Mouse (Mus musculus) stomach, postnatal 0 days (tissue): Measurements from ENCODE around the gene Sphk1. TPM values are rescaled to one million over a fixed set of nuclear protein-coding genes. Genes with fewer than 3 reads are reported as not detected.
A peak's percentile ranks its signal among the peaks of the same experiment; 100 is the strongest.
"Not testable (repeated sequence)": the region's sequence is repeated elsewhere in the genome, so short reads cannot be mapped to it uniquely, and the experiment has no call there.

Experiments
- ATAC-seq: fragments of 200-750 bp; cut with Nextera tagmentation; 2 replicates; pipeline ENCODE4 v1.8.0; 2017; ENCODE audit not compliant: low FRiP score, low TSS enrichment
- DNase-seq: peaks from one replicate; pipeline ENCODE4 v3.0.0-alpha.2; 2016; ENCODE audit warnings: low spot score
- H3K27ac ChIP-seq: fragments of 300-500 bp; sonication (generic); replicated peaks from 2 replicates; pipeline ENCODE4 v1.5.1; 2014; ENCODE audit warnings: mild to moderate bottlenecking, control low read depth
- H3K27me3 ChIP-seq: fragments of 300-500 bp; sonication (generic); 2 replicates; pipeline ENCODE4 v1.6.1; 2014; ENCODE audit warnings: low read length; ENCODE audit not compliant: control insufficient read depth, insufficient read depth
- H3K36me3 ChIP-seq: fragments of 300-500 bp; sonication (generic); 2 replicates; pipeline ENCODE4 v1.6.1; 2014; ENCODE audit warnings: low read length, mixed read lengths; ENCODE audit not compliant: control insufficient read depth, insufficient read depth
- H3K4me1 ChIP-seq: fragments of 300-500 bp; sonication (generic); replicated peaks from 2 replicates; pipeline ENCODE4 v1.6.1; 2014; ENCODE audit warnings: antibody characterized with exemption; ENCODE audit not compliant: control insufficient read depth, insufficient read depth
- H3K4me2 ChIP-seq: fragments of 300-500 bp; sonication (generic); replicated peaks from 2 replicates; pipeline ENCODE4 v1.6.1; 2014; ENCODE audit warnings: low read depth, mild to moderate bottlenecking, control low read depth, moderate library complexity
- H3K4me3 ChIP-seq: fragments of 300-500 bp; sonication (generic); 2 replicates; pipeline ENCODE4 v1.5.1; 2014; ENCODE audit warnings: low read depth, low read length, control low read depth
- H3K9ac ChIP-seq: fragments of 300-500 bp; sonication (generic); 2 replicates; pipeline ENCODE4 v1.6.1; 2014; ENCODE audit warnings: mild to moderate bottlenecking, low read length, control low read depth, mixed read lengths
- H3K9me3 ChIP-seq: fragments of 300-500 bp; sonication (generic); 2 replicates; pipeline ENCODE4 v1.6.1; 2016; ENCODE audit warnings: low read length; ENCODE audit not compliant: control insufficient read depth
- CTCF ChIP-seq: IDR thresholded peaks from 2 replicates; pipeline ENCODE4 v1.5.1; 2016; ENCODE audit warnings: antibody characterized with exemption, low read depth, mild to moderate bottlenecking, moderate library complexity
- EP300 ChIP-seq: optimal IDR thresholded peaks from 2 replicates; pipeline ENCODE3; 2016; ENCODE audit warnings: antibody characterized with exemption
- WGBS: fragments of 180-500 bp; shearing (Covaris S2); extraction: QIAGEN DNeasy Blood & Tissue Kit; methylation state at CpG from one replicate; pipeline ENCODE4 v1.1.7; 2014; 5-methylcytosine and 5-hydroxymethylcytosine counted together
- polyA plus RNA-seq: library from polyadenylated mRNA; unstranded; fragments of >200 nt; fragmentation: Nextera tagmentation; extraction: Ambion mirVana; gene quantifications from 2 replicates; pipeline ENCODE4 v1.2.1, GENCODE M21; 2015

The Sphk1 gene
- polyA plus RNA-seq, 1 experiment from 2014 or later: 7.9 TPM

GRCm38 (mm10) chr11:116488693-116489375 is 41.9 kb upstream of the Sphk1 start:
- ATAC-seq: no peak
- H3K27ac ChIP-seq: no peak overlapping the region
- WGBS: 64% methylated on average over 14 of the region's 14 CpGs

GRCm38 (mm10) chr11:116489771-116490231 is 40.9 kb upstream of the Sphk1 start:
- Histone ChIP-seq H3K9ac (peak overlapping the region; percentile 97), H3K4me1 (peaks cover 3% of the 10 kb centered on the region; the same call in 1 of the 2 replicates), H3K4me2 (peak overlapping the region; percentile 78), H3K4me3 (peak overlapping the region; percentile 98), H3K9me3 (no peaks in the 10 kb centered on the region), H3K36me3 (peaks cover 8% of the 10 kb centered on the region), H3K27me3 (no peaks in the 10 kb centered on the region), H3K27ac (peak overlapping the region; percentile 94)
- TF ChIP-seq CTCF: no peak
- TF ChIP-seq EP300: peak; percentile 5
- WGBS: under 1% methylated on average over 39 of the region's 39 CpGs
- ATAC-seq (peak; percentile 33), DNase-seq (no peak)

More at GRCm38 (mm10) chr11:116488693-116489375, 41.9 kb upstream of the Sphk1 start:
- H3K36me3 ChIP-seq: peaks cover 12% of the 10 kb centered on the region
- H3K9ac ChIP-seq: peak overlapping the region; percentile 97; the same call in 1 of the 2 replicates
- peak; percentile 50 for DNase-seq
- H3K4me2 ChIP-seq: peak overlapping the region; percentile 78
- H3K9me3 ChIP-seq: no peaks in the 10 kb centered on the region
- H3K4me3 ChIP-seq: peak overlapping the region; percentile 98
- H3K27me3 ChIP-seq: no peaks in the 10 kb centered on the region
- TF ChIP-seq CTCF (peak; percentile 67), EP300 (no peak)
- H3K4me1 ChIP-seq: peaks cover 3% of the 10 kb centered on the region; the same call in 1 of the 2 replicates

GRCm38 (mm10) chr11:116490232-116491107 is 40.3 kb upstream of the Sphk1 start:
- Histone ChIP-seq H3K9ac (peak overlapping the region; percentile 97), H3K36me3 (0 out of 2 replicates have a peak, but pooled peaks cover 3% of the 10 kb centered on the region), H3K4me1 (peaks cover 3% of the 10 kb centered on the region; the same call in 1 of the 2 replicates), H3K4me2 (peak overlapping the region; percentile 78), H3K27me3 (no peaks in the 10 kb centered on the region), H3K4me3 (peak overlapping the region; percentile 98), H3K9me3 (no peaks in the 10 kb centered on the region), H3K27ac (peak overlapping the region; percentile 94)
- under 1% methylated on average over 47 of the region's 62 CpGs for WGBS
- ATAC-seq: peak; percentile 85
- TF ChIP-seq CTCF: 0 out of 2 replicates have a peak, but pooled peaks have one; percentile 0
- peak; percentile 80 for TF ChIP-seq EP300
- peak; percentile 92 for DNase-seq

DNA sequence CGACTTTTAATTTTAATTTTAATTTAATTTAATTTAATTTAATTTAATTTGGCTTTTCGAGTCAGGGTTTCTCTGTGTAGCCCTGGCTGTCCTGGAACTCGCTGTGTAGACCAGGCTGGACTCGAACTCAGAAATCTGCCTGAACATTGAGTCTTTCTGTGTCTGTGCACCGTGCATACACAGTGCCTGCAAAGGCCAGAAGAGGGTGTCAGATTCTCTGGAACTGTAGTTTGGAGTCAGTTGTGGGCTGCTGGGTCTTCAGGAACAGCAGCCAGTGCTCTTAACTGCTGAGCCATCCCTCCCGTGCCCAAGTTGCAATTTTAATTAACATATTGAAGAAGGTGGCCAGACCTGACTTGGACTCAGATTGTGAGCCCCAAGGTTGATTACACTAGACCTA is 39.4 kb upstream of the Sphk1 start:
- peak overlapping the region; percentile 94 for H3K27ac ChIP-seq
- ATAC-seq (no peak), DNase-seq (no peak)
- H3K4me1 ChIP-seq: peaks cover 3% of the 10 kb centered on the region; the same call in 1 of the 2 replicates
- no peaks in the 10 kb centered on the region for H3K36me3 ChIP-seq
- H3K27me3 ChIP-seq: no peaks in the 10 kb centered on the region
- WGBS: 53% methylated on average over 6 of the region's 6 CpGs
- no peak overlapping the region; the same call in 1 of the 2 replicates for H3K9ac ChIP-seq
- no peaks in the 10 kb centered on the region for H3K9me3 ChIP-seq
- peak overlapping the region; percentile 78 for H3K4me2 ChIP-seq
- H3K4me3 ChIP-seq: no peak overlapping the region
- TF ChIP-seq CTCF: peak; percentile 52
- no peak for TF ChIP-seq EP300

GRCm38 (mm10) chr11:116492507-116492906 is 38.2 kb upstream of the Sphk1 start:
- 78% methylated on average over 1 of the region's 1 CpGs for WGBS
- not testable (repeated sequence) for ATAC-seq, H3K4me1 ChIP-seq

More at GRCm38 (mm10) chr11:116492507-116492906, 38.2 kb upstream of the Sphk1 start:
- H3K36me3 ChIP-seq, DNase-seq, H3K9ac ChIP-seq, H3K9me3 ChIP-seq, H3K27me3 ChIP-seq, H3K27ac ChIP-seq, H3K4me3 ChIP-seq, H3K4me2 ChIP-seq: not testable (repeated sequence)
